Mouse (Mus musculus) ES-E14 (cell line): ENCODE data around the gene Ms4a18. TPM values are rescaled to one million over a fixed set of nuclear protein-coding genes. Genes with fewer than 3 reads are reported as not detected.

Experiments used
- DNase-seq: peaks from one replicate; pipeline ENCODE4 v3.0.0-alpha.2; 2013; ENCODE audit warnings: low read depth, low spot score
- H3K27ac ChIP-seq: 2 replicates; pipeline ENCODE4 v1.5.1; 2012; ENCODE audit warnings: low read depth, mild to moderate bottlenecking, low read length, moderate library complexity, mixed read lengths; ENCODE audit not compliant: poor library complexity, insufficient read depth, severe bottlenecking
- H3K36me3 ChIP-seq: 2 replicates; pipeline ENCODE4 v1.6.1; 2012; ENCODE audit warnings: mild to moderate bottlenecking, low read length, moderate library complexity, mixed read lengths; ENCODE audit not compliant: control insufficient read depth, poor library complexity, insufficient read depth, severe bottlenecking
- H3K4me1 ChIP-seq, 2 experiments: fragments of 150-350 bp in 1 of 2; sonication (generic) in 1 of 2; 2 replicates each; pipeline ENCODE4 v1.6.1; 2012; ENCODE audit warnings: low read length in 2 of 2, mild to moderate bottlenecking in 1 of 2, mixed read lengths in 1 of 2; ENCODE audit not compliant: control insufficient read depth in 2 of 2, insufficient read depth in 2 of 2, poor library complexity in 1 of 2
- H3K4me3 ChIP-seq, 2 experiments: fragments of 150-350 bp in 1 of 2; sonication (generic) in 1 of 2; 2 replicates each; pipeline ENCODE4 v1.5.1; 2012; ENCODE audit warnings: low read length in 2 of 2, low read depth in 1 of 2, mild to moderate bottlenecking in 1 of 2, mixed read lengths in 1 of 2; ENCODE audit not compliant: insufficient read depth in 1 of 2, poor library complexity in 1 of 2, severe bottlenecking in 1 of 2
- H3K9ac ChIP-seq: 2 replicates; pipeline ENCODE4 v1.6.1; 2012; ENCODE audit warnings: low read depth, mild to moderate bottlenecking, low read length, mixed read lengths; ENCODE audit not compliant: poor library complexity, insufficient read depth, severe bottlenecking
- H3K9me3 ChIP-seq: fragments of 150-350 bp; sonication (generic); 2 replicates; pipeline ENCODE4 v1.6.1; 2012; ENCODE audit warnings: low read depth, mild to moderate bottlenecking, low read length; ENCODE audit not compliant: control insufficient read depth, insufficient read depth
- CHD2 ChIP-seq: IDR thresholded peaks from 2 replicates; pipeline ENCODE4 v1.6.1; 2014; ENCODE audit warnings: mild to moderate bottlenecking, low read depth, low read length, inconsistent platforms
- HCFC1 ChIP-seq: IDR thresholded peaks from 2 replicates; pipeline ENCODE4 v1.6.1; 2012; ENCODE audit warnings: low read length, inconsistent platforms, borderline replicate concordance; ENCODE audit not compliant: insufficient read depth
- MAFK ChIP-seq: IDR thresholded peaks from 2 replicates; pipeline ENCODE4 v1.6.1; 2014; ENCODE audit warnings: mild to moderate bottlenecking, low read depth, low read length, inconsistent platforms; ENCODE audit not compliant: insufficient read depth
- ZC3H11A ChIP-seq: IDR thresholded peaks from 2 replicates; pipeline ENCODE4 v1.6.1; 2012; ENCODE audit warnings: low read depth, mild to moderate bottlenecking, inconsistent platforms, low read length, borderline replicate concordance
- ZNF384 ChIP-seq: IDR thresholded peaks from 2 replicates; pipeline ENCODE4 v1.6.1; 2012; ENCODE audit warnings: low read depth, low read length, inconsistent platforms
- in situ Hi-C, 2 experiments: fragments of 600-800 bp; cut with MboI; formaldehyde crosslinking; loops; one replicate each; pipeline ENCODE4 v1.15.1; 2025; ENCODE audit warnings: low sequenced_read_pairs in 2 of 2, inconsistent platforms in 1 of 2; ENCODE audit not compliant: unreplicated experiment in 2 of 2
- total RNA-seq: library from RNA; depleted of rRNA; stranded (reverse); fragments of 300-350 nt; gene quantifications from 2 replicates; pipeline ENCODE4 v1.2.3, GENCODE M21; 2012

The Ms4a18 gene
- total RNA-seq, 1 experiment, result not detected

DNA sequence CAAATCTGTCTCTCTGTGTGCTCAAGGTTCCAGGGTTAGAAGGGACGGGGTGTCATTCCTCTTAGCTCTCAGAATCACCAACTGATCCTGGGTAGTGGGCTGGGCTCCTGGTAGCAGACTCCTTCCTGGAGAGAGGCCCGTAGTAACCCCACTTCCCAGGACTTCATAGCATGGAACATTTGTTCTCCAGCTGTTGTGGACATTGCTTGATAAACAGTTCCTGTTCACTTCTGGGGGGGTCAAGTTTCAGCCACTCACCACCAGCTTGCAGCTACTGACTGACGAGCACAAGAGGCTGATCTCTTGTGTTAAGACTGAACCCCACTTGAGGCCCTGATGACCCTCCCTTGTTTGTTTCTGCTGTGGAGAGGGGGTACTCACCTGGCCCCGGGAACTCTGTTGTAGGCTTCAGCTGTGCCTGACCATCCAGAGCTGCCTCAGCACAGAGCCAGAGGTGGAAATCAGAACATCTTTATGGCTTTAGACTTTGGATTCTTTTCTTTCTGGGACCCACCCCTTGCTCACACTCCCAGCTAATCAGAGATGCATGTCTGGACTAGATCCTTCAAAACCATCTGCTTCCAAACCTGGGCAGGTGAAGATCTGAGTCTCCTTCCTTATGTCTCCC, 43.5 kb downstream of the Ms4a18 start, which contains the start of gene Ms4a10:
TSS of gene Ms4a10 (minus strand) at position 433 of the 628 bp plus-strand sequence.
- Histone ChIP-seq H3K27ac (no peak within 1 kb of the TSS), H3K36me3 (no peaks in the 10 kb centered on the region), H3K4me3 (no peak within 1 kb of the TSS), H3K9ac (no peak within 1 kb of the TSS), H3K9me3 (no peaks in the 10 kb centered on the region), H3K4me1 (peaks cover 16 to 20% of the 10 kb centered on the region in 2 experiments)
- no peak for DNase-seq
- in situ Hi-C loops, result loop anchor here in 1 of 2 experiments (25.0 kb wide), 1 partner anchor 262 kb away; no protein-coding TSS in a partner anchor
- TF ChIP-seq MAFK (no peak), HCFC1 (no peak)

DNA sequence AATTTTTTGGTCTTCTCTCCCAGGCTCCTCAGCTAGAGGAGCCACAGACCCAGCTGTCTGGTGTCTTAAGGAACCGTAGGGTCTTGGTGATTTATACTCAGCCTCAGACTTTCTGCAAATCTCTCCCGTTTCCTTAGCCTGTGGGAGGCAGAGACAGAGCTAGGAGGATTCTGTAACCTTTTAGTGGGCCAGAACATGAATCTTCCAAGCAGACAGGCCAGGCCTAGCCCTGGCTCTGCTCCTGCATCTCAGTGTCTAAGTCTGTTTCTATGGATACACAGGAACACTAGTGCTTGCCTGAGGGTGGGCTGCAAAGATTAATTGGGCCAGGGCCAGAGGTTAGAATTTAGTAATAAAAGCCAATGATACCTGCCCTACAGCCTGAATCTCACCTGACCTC, 44.6 kb downstream of the Ms4a18 start:
- Histone ChIP-seq H3K9me3 (no peaks in the 10 kb centered on the region), H3K27ac (peak overlapping the region; percentile 93), H3K36me3 (no peaks in the 10 kb centered on the region), H3K4me3 (no peak overlapping the region), H3K4me1 (peaks cover 12 to 18% of the 10 kb centered on the region in 2 experiments), H3K9ac (no peak overlapping the region)
- DNase-seq, result no peak
- TF ChIP-seq ZC3H11A (no peak), HCFC1 (no peak), CHD2 (no peak), MAFK (no peak), ZNF384 (no peak)
- in situ Hi-C loops, result loop anchor here in 1 of 2 experiments (25.0 kb wide), 1 partner anchor 261 kb away; no protein-coding TSS in a partner anchor

DNA sequence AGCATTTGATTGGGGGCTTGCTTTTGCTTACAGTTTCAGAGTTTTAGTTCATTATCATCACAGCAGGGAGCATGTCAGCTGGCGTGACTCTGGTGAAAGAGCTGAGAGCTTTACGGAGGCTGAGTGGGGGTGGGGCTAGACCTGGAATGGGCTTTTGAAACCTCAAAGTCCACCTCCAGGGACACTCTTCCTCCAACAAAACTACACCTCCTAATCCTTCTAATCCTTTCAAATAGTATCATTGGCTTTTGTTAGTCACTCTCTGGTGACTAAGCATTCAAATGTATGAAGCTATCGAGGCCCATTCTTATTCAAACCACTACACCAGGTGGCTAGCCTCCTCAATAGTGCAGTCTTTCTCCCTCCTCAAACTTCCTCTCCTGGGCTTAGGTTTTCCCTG, 45.2 kb downstream of the Ms4a18 start:
- H3K4me1 ChIP-seq, result peaks cover 12 to 18% of the 10 kb centered on the region in 2 experiments
- no peaks in the 10 kb centered on the region for H3K36me3 ChIP-seq
- DNase-seq, result peak; percentile 95
- no peak overlapping the region for H3K9ac ChIP-seq
- in situ Hi-C loops, result loop anchor here in 1 of 2 experiments (25.0 kb wide), 1 partner anchor 260 kb away; no protein-coding TSS in a partner anchor
- TF ChIP-seq CHD2, result peak; percentile 63
- no peak for TF ChIP-seq ZC3H11A
- 0 out of 2 replicates have a peak, but pooled peaks have one; percentile 44 for TF ChIP-seq HCFC1
- TF ChIP-seq MAFK, result peak; percentile 90
- no peaks in the 10 kb centered on the region for H3K9me3 ChIP-seq
- peak overlapping the region; percentile 93 for H3K27ac ChIP-seq
- no peak overlapping the region for H3K4me3 ChIP-seq

DNA sequence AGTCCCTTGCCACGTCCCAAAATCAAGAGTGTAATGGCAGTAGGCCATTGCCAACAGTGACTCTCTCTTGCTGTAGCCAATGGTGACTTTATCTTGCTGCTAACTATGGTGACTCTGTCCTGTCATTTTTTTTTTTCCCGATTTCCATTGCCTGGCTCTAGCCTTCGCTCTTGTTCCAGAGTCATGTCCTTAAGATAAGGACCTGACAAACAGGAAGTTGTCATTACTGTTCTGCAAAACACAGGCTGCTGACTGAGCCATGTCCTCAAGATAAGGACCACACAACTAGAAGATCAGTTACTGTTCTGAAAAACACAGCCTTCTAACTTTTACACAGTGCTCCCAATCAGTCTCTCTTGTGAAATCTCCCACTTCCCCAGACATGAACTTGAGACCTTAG, 47.4 kb downstream of the Ms4a18 start:
- no peaks in the 10 kb centered on the region for H3K36me3 ChIP-seq
- no peaks in the 10 kb centered on the region for H3K9me3 ChIP-seq
- TF ChIP-seq MAFK (no peak), ZC3H11A (no peak), ZNF384 (no peak), HCFC1 (no peak), CHD2 (no peak)
- DNase-seq, result no peak
- H3K4me3 ChIP-seq, result no peak overlapping the region
- in situ Hi-C loops, result loop anchor here in 1 of 2 experiments (25.0 kb wide), 1 partner anchor 258 kb away; no protein-coding TSS in a partner anchor
- no peak overlapping the region for H3K27ac ChIP-seq
- H3K9ac ChIP-seq, result no peak overlapping the region
- H3K4me1 ChIP-seq, result peaks cover 12 to 15% of the 10 kb centered on the region in 2 experiments
